12 mouse cellular contexts compared by ENCODE assay signal in the genomic region with DNA sequence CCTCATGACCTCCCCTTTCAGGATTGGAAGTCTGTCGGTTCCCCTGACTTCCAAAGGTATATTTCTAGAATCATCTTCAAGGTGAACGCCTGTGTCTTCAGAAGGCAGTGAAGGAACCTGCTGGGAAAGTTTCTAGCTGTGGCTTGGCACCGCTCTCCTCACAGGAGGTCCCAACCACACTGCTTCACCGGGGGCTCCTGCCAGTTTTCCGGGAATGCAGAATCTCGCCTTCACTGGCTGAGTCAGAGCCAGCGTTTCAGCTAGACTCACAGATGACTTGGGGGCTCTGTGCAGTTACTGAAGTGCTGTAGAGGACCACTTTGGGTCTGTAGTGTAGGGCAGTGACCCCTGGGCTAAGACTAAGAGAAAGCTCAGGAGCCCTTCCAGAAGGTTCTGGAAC.
"Had no signal": no experiment of that assay in that cellular context is flagged by ENCODE, and none has a peak within 500 bp of the region (broad histone marks: within the 10 kb centered on the region; RNA-seq: fewer than 3 reads in every experiment).

No protein-coding gene starts in this region.

- ATAC-seq: liver, postnatal 0 days; midbrain, embryonic 16.5 days had no signal

- H3K4me3 ChIP-seq: limb, embryonic 13.5 days; midbrain, embryonic 12.5 days; myocyte; neural tube, embryonic 13.5 days; stomach, embryonic 15.5 days had no signal

- H3K9me3 ChIP-seq: limb, embryonic 13.5 days; midbrain, embryonic 12.5 days; neural tube, embryonic 13.5 days; stomach, embryonic 15.5 days had no signal

- H3K9ac ChIP-seq: limb, embryonic 13.5 days; liver, embryonic 14.5 days; liver, postnatal 0 days; lung, embryonic 14.5 days; midbrain, embryonic 12.5 days; neural tube, embryonic 13.5 days; stomach, embryonic 15.5 days had no signal

- H3K27me3 ChIP-seq: stomach, embryonic 15.5 days had no signal

- H3K36me3 ChIP-seq: limb, embryonic 13.5 days; midbrain, embryonic 12.5 days; neural tube, embryonic 13.5 days; stomach, embryonic 15.5 days had no signal

- H3K4me1 ChIP-seq: limb, embryonic 13.5 days; midbrain, embryonic 12.5 days; neural tube, embryonic 13.5 days; stomach, embryonic 15.5 days had no signal

- H3K4me2 ChIP-seq: limb, embryonic 13.5 days; liver, embryonic 11.5 days; lung, embryonic 14.5 days; midbrain, embryonic 12.5 days; neural tube, embryonic 13.5 days; stomach, embryonic 15.5 days had no signal

- H3K27ac ChIP-seq: kidney, postnatal 0 days; limb, embryonic 13.5 days; liver, embryonic 14.5 days; macrophage; midbrain, embryonic 12.5 days; neural tube, embryonic 13.5 days; stomach, embryonic 15.5 days had no signal
